Mouse (Mus musculus) MEL (cell line): Measurements from ENCODE around the gene Gnai2. TPM values are rescaled to one million over a fixed set of nuclear protein-coding genes. Genes with fewer than 3 reads are reported as not detected.
"Not testable (repeated sequence)": the region's sequence is repeated elsewhere in the genome, so short reads cannot be mapped to it uniquely, and the experiment has no call there.

ENCODE experiments used
- DNase-seq: peaks from one replicate; pipeline ENCODE4 v3.0.0; 2011; ENCODE audit warnings: low read depth, low spot score
- H3K27ac ChIP-seq: 2 replicates; pipeline ENCODE4 v1.5.1; 2012; ENCODE audit warnings: low read depth, mild to moderate bottlenecking, control low read depth, low read length, moderate library complexity; ENCODE audit not compliant: control insufficient read depth
- H3K27me3 ChIP-seq, 2 experiments: fragments of 150-350 bp in 1 of 2; sonication (generic) in 1 of 2; 2 replicates each; pipeline ENCODE4 v1.6.1; 2012; ENCODE audit warnings: low read length in 2 of 2, mild to moderate bottlenecking in 2 of 2, improper control_type of control experiment in 1 of 2, moderate library complexity in 1 of 2; ENCODE audit not compliant: insufficient read depth in 2 of 2, control insufficient read depth in 1 of 2
- H3K36me3 ChIP-seq, 2 experiments: 2 replicates each; pipeline ENCODE4 v1.6.1; 2012 to 2014; ENCODE audit warnings: low read length in 2 of 2, improper control_type of control experiment in 1 of 2, inconsistent platforms in 1 of 2, mild to moderate bottlenecking in 1 of 2; ENCODE audit not compliant: insufficient read depth in 2 of 2, control insufficient read depth in 1 of 2
- H3K4me1 ChIP-seq, 2 experiments: fragments of 150-350 bp in 1 of 2; sonication (generic) in 1 of 2; 2 replicates each; pipeline ENCODE4 v1.6.1; 2012; ENCODE audit warnings: low read length in 2 of 2, improper control_type of control experiment in 1 of 2, mild to moderate bottlenecking in 1 of 2; ENCODE audit not compliant: insufficient read depth in 2 of 2, control insufficient read depth in 1 of 2
- H3K4me3 ChIP-seq, 2 experiments: fragments of 150-350 bp in 1 of 2; sonication (generic) in 1 of 2; 2 replicates each; pipeline ENCODE4 v1.5.1; 2012; ENCODE audit warnings: low read depth in 2 of 2, low read length in 2 of 2, mild to moderate bottlenecking in 2 of 2, moderate library complexity in 2 of 2, control low read depth in 1 of 2, improper control_type of control experiment in 1 of 2; ENCODE audit not compliant: control insufficient read depth in 1 of 2, insufficient read depth in 1 of 2
- H3K79me2 ChIP-seq: 2 replicates; pipeline ENCODE4 v1.6.1; 2012; ENCODE audit warnings: mild to moderate bottlenecking, low read length, moderate library complexity; ENCODE audit not compliant: control insufficient read depth, poor library complexity, insufficient read depth
- H3K9ac ChIP-seq: 2 replicates; pipeline ENCODE4 v1.6.1; 2012; ENCODE audit warnings: low read depth, mild to moderate bottlenecking, control low read depth, low read length, moderate library complexity; ENCODE audit not compliant: control insufficient read depth, poor library complexity, severe bottlenecking
- H3K9me3 ChIP-seq: fragments of 150-350 bp; sonication (generic); replicated peaks from 2 replicates; pipeline ENCODE4 v1.6.1; 2012; ENCODE audit warnings: mild to moderate bottlenecking, low read length, improper control_type of control experiment, moderate library complexity; ENCODE audit not compliant: insufficient read depth
- BHLHE40 ChIP-seq: IDR thresholded peaks from 2 replicates; pipeline ENCODE4 v1.6.1; 2012; ENCODE audit warnings: low read depth, mild to moderate bottlenecking, inconsistent platforms, low read length, improper control_type of control experiment, borderline replicate concordance
- CHD1 ChIP-seq: IDR thresholded peaks from 2 replicates; pipeline ENCODE4 v1.6.1; 2012; ENCODE audit warnings: low read depth, mild to moderate bottlenecking, inconsistent platforms, low read length, improper control_type of control experiment
- CTCF ChIP-seq, 3 experiments: IDR thresholded peaks in 2 of 3; conservative IDR thresholded peaks in 1 of 3; 2 replicates each; pipeline ENCODE4 v1.5.1; 2011 to 2012; ENCODE audit warnings: low read length in 3 of 3, low read depth in 2 of 3, mild to moderate bottlenecking in 2 of 3, improper control_type of control experiment in 1 of 3, inconsistent platforms in 1 of 3, mixed read lengths in 1 of 3, moderate library complexity in 1 of 3; ENCODE audit not compliant: control insufficient read depth in 1 of 3, insufficient read depth in 1 of 3, poor library complexity in 1 of 3, severe bottlenecking in 1 of 3
- ELF1 ChIP-seq: IDR thresholded peaks from 2 replicates; pipeline ENCODE4 v1.6.1; 2014; ENCODE audit warnings: low read depth, mild to moderate bottlenecking, inconsistent platforms, low read length, improper control_type of control experiment, moderate library complexity
- GABPA ChIP-seq: IDR thresholded peaks from 2 replicates; pipeline ENCODE4 v1.6.1; 2012; ENCODE audit warnings: low read depth, mild to moderate bottlenecking, inconsistent platforms, low read length, improper control_type of control experiment, moderate library complexity
- GATA1 ChIP-seq: IDR thresholded peaks from 2 replicates; pipeline ENCODE4 v1.6.1; 2011; ENCODE audit warnings: low read depth, low read length, improper control_type of control experiment
- HCFC1 ChIP-seq: IDR thresholded peaks from 2 replicates; pipeline ENCODE4 v1.6.1; 2012; ENCODE audit warnings: low read depth, mild to moderate bottlenecking, inconsistent platforms, low read length, improper control_type of control experiment, moderate library complexity
- MAX ChIP-seq: IDR thresholded peaks from 2 replicates; pipeline ENCODE4 v1.6.1; 2011; ENCODE audit warnings: low read length, improper control_type of control experiment
- MAZ ChIP-seq: IDR thresholded peaks from 2 replicates; pipeline ENCODE4 v1.6.1; 2012; ENCODE audit warnings: low read depth, mild to moderate bottlenecking, inconsistent platforms, low read length, improper control_type of control experiment
- MEF2A ChIP-seq: IDR thresholded peaks from 2 replicates; pipeline ENCODE4 v1.6.1; 2014; ENCODE audit warnings: low read depth, mild to moderate bottlenecking, inconsistent platforms, low read length, improper control_type of control experiment; ENCODE audit not compliant: poor library complexity, insufficient replicate concordance, severe bottlenecking; ENCODE audit errors: extremely low read depth
- MXI1 ChIP-seq: IDR thresholded peaks from 2 replicates; pipeline ENCODE4 v1.6.1; 2011; ENCODE audit warnings: mild to moderate bottlenecking, low read depth, low read length, improper control_type of control experiment
- MYC ChIP-seq: IDR thresholded peaks from 2 replicates; pipeline ENCODE4 v1.6.1; 2011; ENCODE audit warnings: low read depth, mild to moderate bottlenecking, low read length, improper control_type of control experiment, moderate library complexity
- POLR2AphosphoS5 ChIP-seq: IDR thresholded peaks from 2 replicates; pipeline ENCODE4 v1.6.1; 2012; ENCODE audit warnings: low read depth, borderline replicate concordance, mild to moderate bottlenecking, inconsistent platforms, low read length, moderate library complexity, mixed read lengths
- RAD21 ChIP-seq: IDR thresholded peaks from 2 replicates; pipeline ENCODE4 v1.6.1; 2011; ENCODE audit warnings: mild to moderate bottlenecking, low read depth, low read length, improper control_type of control experiment
- SMC3 ChIP-seq: IDR thresholded peaks from 2 replicates; pipeline ENCODE4 v1.6.1; 2011; ENCODE audit warnings: low read depth, low read length, improper control_type of control experiment
- TCF12 ChIP-seq: IDR thresholded peaks from 2 replicates; pipeline ENCODE4 v1.6.1; 2014; ENCODE audit warnings: low read depth, mild to moderate bottlenecking, inconsistent platforms, low read length, improper control_type of control experiment, moderate library complexity
- USF2 ChIP-seq, 2 experiments: IDR thresholded peaks; 2 replicates each; pipeline ENCODE4 v1.6.1; 2011 to 2012; ENCODE audit warnings: improper control_type of control experiment in 2 of 2, low read length in 2 of 2, borderline replicate concordance in 1 of 2, inconsistent platforms in 1 of 2, low read depth in 1 of 2, mild to moderate bottlenecking in 1 of 2; ENCODE audit not compliant: insufficient read depth in 1 of 2
- ZC3H11A ChIP-seq: IDR thresholded peaks from 2 replicates; pipeline ENCODE4 v1.6.1; 2012; ENCODE audit warnings: low read depth, mild to moderate bottlenecking, inconsistent platforms, low read length, improper control_type of control experiment
- ZNF384 ChIP-seq: IDR thresholded peaks from 2 replicates; pipeline ENCODE4 v1.6.1; 2012; ENCODE audit warnings: low read depth, mild to moderate bottlenecking, inconsistent platforms, low read length, improper control_type of control experiment
- polyA plus RNA-seq, 2 experiments: library from polyadenylated mRNA; stranded (reverse) in 1 of 2; unstranded in 1 of 2; fragments of >175 nt in 1 of 2; fragments of >200 nt in 1 of 2; gene quantifications; 2 replicates each; pipeline versions ENCODE4 v1.2.1 to v1.2.4; 2012; ENCODE audit warnings: low replicate concordance in 2 of 2, low read depth in 1 of 2; ENCODE audit not compliant: insufficient read length in 2 of 2, insufficient read depth in 1 of 2, missing spikeins in 1 of 2
- total RNA-seq: library from RNA; depleted of rRNA; stranded (reverse); fragments of 300-350 nt; gene quantifications from 2 replicates; pipeline ENCODE4 v1.2.3, GENCODE M21; 2012

Gene Gnai2
- total and polyA plus RNA-seq, 3 experiments = 129 to 335 (median 137) TPM

- TF ChIP-seq TCF12 = peak; percentile 13; the same call in 1 of the 2 replicates
- no peak for TF ChIP-seq POLR2AphosphoS5
- TF ChIP-seq ZC3H11A = no peak
Measured at GRCm38 (mm10) chr9:107576357-107577107, 58.6 kb downstream of the Gnai2 start, which contains the start of gene Hyal1 (continued).

- Histone ChIP-seq H3K36me3 (peaks cover 0 to 20% of the 10 kb centered on the region in 2 experiments; a peak in 2 of 4 replicates), H3K4me1 (peaks cover 10 to 41% of the 10 kb centered on the region in 2 experiments), H3K27ac (no peak overlapping the region), H3K79me2 (peaks cover 2% of the 10 kb centered on the region; the same call in 1 of the 2 replicates), H3K27me3 (no peaks in the 10 kb centered on the region), H3K9ac (no peak overlapping the region), H3K4me3 (no peak overlapping the region), H3K9me3 (no peaks in the 10 kb centered on the region)
- no peak for TF ChIP-seq CHD1
- no peak for DNase-seq
Measured at GRCm38 (mm10) chr9:107575579-107576356, 59.4 kb downstream of the Gnai2 start.

- Histone ChIP-seq H3K79me2 (peaks cover 14% of the 10 kb centered on the region), H3K36me3 (peaks cover 0 to 27% of the 10 kb centered on the region in 2 experiments; a peak in 2 of 4 replicates), H3K4me1 (peaks cover 9 to 44% of the 10 kb centered on the region in 2 experiments)
- H3K27me3 ChIP-seq, H3K9me3 ChIP-seq, H3K4me3 ChIP-seq, H3K27ac ChIP-seq, H3K9ac ChIP-seq: not testable (repeated sequence)
- TF ChIP-seq MYC (0 out of 2 replicates have a peak, but pooled peaks have one; percentile 48), CTCF (IDR thresholded peaks at IDR 0.05 in 2 of 3, conservative IDR thresholded peaks at IDR 0.05 in 1 of 3; ENCODE audit: control insufficient read depth in 1 of 3, insufficient read depth in 1 of 3, low read depth in 2 of 3, low read length in 3 of 3, poor library complexity in 1 of 3, severe bottlenecking in 1 of 3) (peak in 2 of 3 experiments; percentile 30 to 49; a peak in 5 of 6 replicates), ZNF384 (peak; percentile 39; the same call in 1 of the 2 replicates)
- peak; percentile 51 for DNase-seq
Measured at GRCm38 (mm10) chr9:107573774-107574173, 61.4 kb downstream of the Gnai2 start.

- Histone ChIP-seq H3K4me3 (no peak overlapping the region), H3K4me1 (peaks cover 9 to 48% of the 10 kb centered on the region in 2 experiments), H3K9me3 (no peaks in the 10 kb centered on the region), H3K27ac (no peak overlapping the region; the same call in 1 of the 2 replicates), H3K9ac (no peak overlapping the region), H3K79me2 (peaks cover 14% of the 10 kb centered on the region), H3K36me3 (peaks cover 0 to 30% of the 10 kb centered on the region in 2 experiments; a peak in 2 of 4 replicates), H3K27me3 (no peaks in the 10 kb centered on the region)
- DNase-seq = no peak
- no peak for TF ChIP-seq CTCF (IDR thresholded peaks at IDR 0.05 in 2 of 3, conservative IDR thresholded peaks at IDR 0.05 in 1 of 3; ENCODE audit: control insufficient read depth in 1 of 3, insufficient read depth in 1 of 3, low read depth in 2 of 3, low read length in 3 of 3, poor library complexity in 1 of 3, severe bottlenecking in 1 of 3)
- TF ChIP-seq BHLHE40 = no peak
- no peak for TF ChIP-seq ELF1
- TF ChIP-seq GABPA = no peak
- TF ChIP-seq GATA1 = no peak
- TF ChIP-seq MAX = no peak
- TF ChIP-seq SMC3 = no peak
- TF ChIP-seq HCFC1 = no peak
- TF ChIP-seq RAD21 = no peak
- no peak for TF ChIP-seq MAZ
- TF ChIP-seq MEF2A = no peak
- TF ChIP-seq USF2 (IDR thresholded peaks at IDR 0.05; ENCODE audit: borderline replicate concordance in 1 of 2, insufficient read depth in 1 of 2, low read depth in 1 of 2, low read length in 2 of 2) = no peak
- TF ChIP-seq MXI1 = no peak
- TF ChIP-seq MYC = no peak
Measured at GRCm38 (mm10) chr9:107572327-107572662, 62.9 kb downstream of the Gnai2 start.
